Mouse (Mus musculus) lung, postnatal 36 days (tissue): ENCODE measurements around the gene Akap11.
A peak's percentile ranks its signal among the peaks of the same experiment; 100 is the strongest.
"Not testable (repeated sequence)": the region's sequence is repeated elsewhere in the genome, so short reads cannot be mapped to it uniquely, and the experiment has no call there.

ENCODE experiments used
- DNase-seq: peaks from one replicate; pipeline ENCODE4 v3.0.0; 2022; ENCODE audit warnings: mixed read lengths

The Akap11 gene

DNA sequence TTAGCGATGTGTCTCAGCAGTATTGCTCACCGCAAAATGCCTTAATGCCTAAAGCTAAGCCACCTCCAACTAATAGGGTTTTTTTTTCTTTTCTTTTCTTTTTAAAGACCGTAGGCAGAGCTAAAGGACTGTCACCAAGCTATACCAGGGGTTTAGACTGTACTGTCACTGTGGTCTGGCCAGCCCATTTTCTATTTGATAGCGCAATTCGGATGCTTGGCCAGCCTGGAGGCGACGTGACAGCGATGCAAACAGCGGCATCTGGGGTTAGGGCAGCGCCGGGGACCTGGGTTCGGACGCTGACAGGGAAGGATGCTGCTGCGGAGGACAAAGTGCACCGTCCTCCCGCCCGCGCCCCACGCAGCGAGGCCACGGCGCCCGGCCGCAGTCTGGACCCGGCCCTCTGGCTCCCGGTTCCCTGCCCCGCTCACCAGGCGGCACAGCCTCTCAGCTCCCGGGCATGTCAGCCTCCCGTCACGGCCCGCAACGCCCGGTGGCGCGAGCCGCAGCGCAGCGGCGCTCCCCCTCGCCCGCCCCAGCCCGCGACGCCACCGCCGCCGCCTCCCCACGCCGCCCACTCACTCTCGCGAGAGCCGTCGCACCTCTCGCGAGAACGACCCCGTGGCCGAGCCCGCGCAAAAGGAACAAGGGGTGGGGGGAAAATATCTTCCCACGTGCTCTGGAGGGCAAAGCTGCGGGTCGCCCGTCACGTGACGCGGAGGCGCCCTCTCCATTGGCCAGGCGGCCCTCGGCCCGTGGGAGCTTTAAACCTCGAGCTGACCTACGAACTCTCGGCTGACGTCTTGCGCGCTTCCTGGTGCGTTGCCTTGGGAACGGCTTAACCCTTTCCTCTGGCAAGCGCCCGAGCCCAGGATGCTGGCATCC is at the start of gene Akap11:
Gene Akap11 (minus strand): TSS at position 528 of the 885 bp plus-strand sequence.
- DNase-seq: peak; percentile 96

- DNase-seq: no peak
Measured at GRCm38 (mm10) chr14:78584222-78584621, 47.6 kb upstream of the Akap11 start.

DNA sequence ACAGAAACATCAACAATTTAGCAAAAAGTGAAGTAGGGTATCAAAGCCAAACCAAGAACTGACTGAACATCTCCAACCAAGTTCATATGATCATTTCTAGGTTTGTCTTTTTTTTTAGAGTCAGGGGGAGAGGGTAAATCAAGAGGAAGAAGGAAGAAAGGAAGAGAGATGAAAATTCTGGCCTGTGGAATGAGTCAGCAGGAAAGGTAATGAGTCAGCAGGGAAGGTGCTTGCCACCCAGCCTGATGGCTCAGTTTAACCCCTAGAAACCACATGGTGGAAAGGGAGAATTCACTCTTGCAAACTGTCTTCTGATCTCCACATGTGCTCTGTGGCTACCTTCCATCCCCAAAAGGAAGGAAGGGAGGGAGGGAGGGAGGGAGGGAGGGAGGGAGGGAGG is 46.6 kb upstream of the Akap11 start:
- DNase-seq: no peak

DNA sequence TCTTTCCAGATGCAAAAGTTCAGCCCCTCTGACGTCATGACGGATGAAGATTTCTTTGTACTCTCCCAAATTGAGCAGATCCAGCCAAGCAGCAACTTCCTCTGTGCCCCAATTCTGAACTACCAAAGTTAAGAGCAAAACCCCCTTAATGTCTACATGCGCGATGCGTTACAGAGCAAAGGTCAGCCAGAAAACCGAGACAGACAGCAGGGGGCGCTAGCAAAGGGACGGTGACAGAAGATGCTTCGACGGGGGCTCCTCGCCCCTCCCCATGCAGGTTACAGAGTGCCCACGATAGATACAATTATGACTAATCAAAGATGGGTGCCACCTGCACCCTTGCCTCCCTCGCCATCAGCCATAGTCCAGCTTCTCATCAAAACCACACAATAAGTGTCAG is 39.3 kb upstream of the Akap11 start:
- DNase-seq: peak; percentile 6

GRCm38 (mm10) chr14:78568410-78568809 is 31.8 kb upstream of the Akap11 start:
- DNase-seq: no peak

DNA sequence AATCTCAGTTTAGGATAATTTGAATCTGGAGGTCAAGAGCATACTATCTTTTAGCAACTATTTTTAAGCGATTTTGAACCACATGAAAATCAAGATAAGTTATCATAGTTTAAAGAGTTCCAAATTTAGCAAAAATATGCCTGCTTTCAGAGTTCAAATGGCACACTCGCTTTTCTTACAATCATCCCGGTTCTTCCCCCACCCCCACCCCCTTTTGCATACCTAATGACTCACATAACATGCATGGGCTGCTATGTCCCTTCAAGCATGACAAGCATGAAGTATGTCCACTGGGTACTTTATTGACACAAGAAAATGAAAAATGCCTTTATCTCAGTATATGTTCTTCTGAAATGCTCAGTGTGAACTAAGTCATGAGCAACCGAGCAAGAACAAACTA is 29.8 kb upstream of the Akap11 start:
- DNase-seq: no peak

DNA sequence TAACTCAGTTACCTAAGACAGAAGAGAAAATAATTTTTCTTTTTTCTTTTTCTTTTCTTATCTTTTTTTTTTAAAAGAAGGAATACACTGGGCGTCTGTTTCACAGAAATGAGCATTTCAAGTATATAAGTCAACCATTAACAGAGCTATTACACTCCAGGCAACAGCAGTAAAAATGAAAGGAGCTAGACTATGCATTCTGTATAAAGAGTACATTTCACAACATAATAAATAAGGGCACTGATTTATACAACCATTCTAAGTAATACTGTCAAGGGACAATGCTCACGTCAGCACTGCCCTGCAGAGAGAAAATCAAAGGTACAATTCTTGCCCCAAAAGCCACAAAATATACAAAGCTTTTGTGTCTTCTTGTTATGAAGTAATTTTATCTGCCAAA is 27.7 kb upstream of the Akap11 start:
- DNase-seq: no peak

GRCm38 (mm10) chr14:78563211-78563610 is 26.6 kb upstream of the Akap11 start:
- DNase-seq: no peak

GRCm38 (mm10) chr14:78562121-78562520 is 25.5 kb upstream of the Akap11 start:
- DNase-seq: no peak

- DNase-seq: no peak
Measured at GRCm38 (mm10) chr14:78559042-78559441, 22.4 kb upstream of the Akap11 start.

- not testable (repeated sequence) for DNase-seq
Measured at GRCm38 (mm10) chr14:78554830-78555229, 18.2 kb upstream of the Akap11 start.

- DNase-seq: no peak
Measured at GRCm38 (mm10) chr14:78553661-78554060, 17.1 kb upstream of the Akap11 start.

DNA sequence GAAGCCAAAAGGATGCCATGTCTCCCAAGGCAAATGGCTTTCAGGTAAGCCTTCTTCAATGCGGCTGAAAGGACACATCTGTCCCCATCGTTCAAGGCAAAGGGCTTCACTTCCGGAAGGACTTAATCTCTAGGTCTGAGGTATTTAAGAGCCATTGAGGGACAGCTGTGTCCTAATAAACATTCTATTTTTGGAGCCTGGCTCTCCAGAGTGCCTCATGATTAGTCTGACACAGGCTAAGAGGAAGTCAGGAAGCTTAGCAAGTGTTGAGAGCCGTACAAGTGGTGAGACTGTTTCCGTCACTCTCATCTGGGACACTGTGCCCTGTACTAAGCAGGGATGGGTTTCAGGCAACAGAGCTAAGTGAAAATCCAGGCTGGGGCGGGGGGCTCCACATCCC is 12.2 kb upstream of the Akap11 start:
- peak; percentile 66 for DNase-seq

- DNase-seq: peak; percentile 14
Measured at GRCm38 (mm10) chr14:78541319-78541718, 4.7 kb upstream of the Akap11 start.

DNA sequence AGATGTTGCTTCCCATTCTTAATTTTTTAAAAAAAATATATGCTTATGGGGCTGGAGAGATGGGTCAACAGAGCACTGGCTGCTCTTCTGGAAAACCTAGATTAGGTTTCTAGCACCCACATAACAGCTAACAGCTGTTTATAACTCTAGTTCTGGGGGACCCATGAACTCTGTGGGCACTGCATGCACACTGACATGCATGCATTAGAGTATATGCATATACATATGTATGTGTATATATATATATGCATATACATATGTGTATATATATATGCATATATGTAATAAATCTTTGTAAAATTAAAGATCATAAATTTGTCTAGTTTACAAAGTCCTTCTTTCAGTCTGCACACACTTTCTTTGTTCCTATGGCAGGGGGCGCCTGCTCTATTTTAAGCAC is 3.2 kb upstream of the Akap11 start:
- no peak for DNase-seq

DNA sequence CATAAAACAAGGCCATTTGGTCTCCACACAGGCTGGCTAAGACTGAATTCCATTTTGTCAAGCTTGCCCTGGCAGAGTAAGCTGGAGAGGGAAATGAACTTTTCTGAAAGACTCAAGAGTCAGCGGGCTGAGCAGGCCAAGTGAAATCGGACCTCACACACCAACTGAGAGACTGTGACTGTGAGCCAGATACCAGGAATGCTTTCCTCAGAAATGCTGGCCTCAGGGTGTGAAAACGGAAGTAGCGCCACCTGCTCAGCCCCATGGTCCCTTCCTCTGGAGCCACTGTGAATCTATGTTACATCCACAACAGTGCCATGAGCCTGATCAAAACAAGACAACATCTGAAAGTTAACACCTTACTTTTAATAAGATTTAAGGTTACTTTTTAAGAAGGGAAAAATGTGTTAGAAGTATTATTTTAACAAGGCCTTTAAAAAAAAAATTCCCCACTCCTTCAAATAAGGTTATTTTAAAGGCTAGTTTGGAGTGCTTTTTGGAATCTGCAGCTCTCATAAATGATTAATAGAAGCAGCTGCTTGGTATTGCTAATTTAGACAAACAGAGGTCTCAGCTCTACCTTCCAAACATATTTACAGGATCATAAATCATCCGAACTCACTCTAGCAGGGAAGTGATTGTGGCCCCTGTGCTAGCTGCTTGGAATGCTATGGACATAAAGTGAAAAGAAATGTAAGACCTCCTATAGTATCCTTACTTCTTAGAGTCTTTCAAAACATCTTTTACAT is 2.1 kb upstream of the Akap11 start:
- DNase-seq: peak; percentile 8

DNA sequence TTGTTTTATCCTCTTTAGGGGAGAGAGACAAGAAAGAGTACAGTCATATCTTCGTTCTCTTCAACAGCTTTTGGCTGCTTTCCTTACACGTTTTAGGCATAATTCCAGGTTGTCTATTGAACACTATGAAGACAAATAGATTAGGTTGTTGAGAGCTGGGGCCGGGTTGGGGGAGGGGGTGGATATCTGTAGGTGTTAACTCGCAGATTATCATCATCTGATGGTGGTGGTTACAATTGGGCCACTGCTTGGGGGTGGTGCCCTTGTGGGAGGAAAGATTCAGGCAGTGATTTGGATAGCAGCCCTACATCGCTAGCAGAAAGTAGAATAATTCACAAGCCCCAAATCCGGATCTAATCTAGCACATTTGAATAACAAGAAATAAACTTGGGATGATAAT is 943 bp upstream of the Akap11 start:
- DNase-seq: no peak

GRCm38 (mm10) chr14:78535366-78535765 is 1.2 kb downstream of the Akap11 start:
- DNase-seq: no peak

- no peak for DNase-seq
Measured at GRCm38 (mm10) chr14:78534651-78535050, 2.0 kb downstream of the Akap11 start.

DNA sequence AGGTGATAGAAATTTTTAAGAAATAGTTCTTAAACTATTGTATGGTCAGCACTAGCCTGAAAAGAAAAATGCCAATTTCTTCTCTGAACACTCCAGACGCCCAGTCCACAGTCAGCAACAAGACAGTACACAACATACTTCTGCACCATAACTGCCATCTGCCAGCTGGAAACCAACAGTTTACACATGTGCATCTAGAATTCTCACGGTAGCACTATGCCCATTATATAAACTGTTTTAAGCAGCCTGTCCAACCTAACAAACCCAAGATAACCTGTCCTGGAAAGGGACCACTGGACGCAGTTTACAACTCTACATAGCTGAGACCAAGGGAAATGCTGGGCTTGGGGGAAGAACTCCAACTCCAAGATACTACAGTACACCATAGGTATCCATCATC is 2.9 kb downstream of the Akap11 start:
- DNase-seq: no peak

GRCm38 (mm10) chr14:78532345-78532744 is 4.3 kb downstream of the Akap11 start:
- peak; percentile 64 for DNase-seq

DNA sequence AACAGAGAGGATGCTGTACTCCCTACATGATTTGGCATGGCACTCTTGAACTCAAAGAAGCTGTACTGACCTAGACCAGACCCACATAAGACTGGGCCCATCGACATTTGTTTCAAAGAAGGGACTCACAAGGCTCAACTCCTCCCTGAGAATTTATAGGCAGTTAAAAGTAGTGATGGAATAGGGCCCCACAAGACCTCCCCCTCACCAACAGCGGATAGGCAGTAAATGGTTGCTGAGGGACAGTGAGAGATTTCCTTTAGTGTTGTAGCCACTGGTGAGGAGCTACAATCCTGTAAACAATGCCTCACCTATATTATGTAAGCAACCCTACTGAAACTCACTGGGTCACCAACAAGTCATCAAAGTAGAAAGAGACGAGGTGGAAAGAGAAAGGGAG is 6.4 kb downstream of the Akap11 start:
- DNase-seq: no peak

DNA sequence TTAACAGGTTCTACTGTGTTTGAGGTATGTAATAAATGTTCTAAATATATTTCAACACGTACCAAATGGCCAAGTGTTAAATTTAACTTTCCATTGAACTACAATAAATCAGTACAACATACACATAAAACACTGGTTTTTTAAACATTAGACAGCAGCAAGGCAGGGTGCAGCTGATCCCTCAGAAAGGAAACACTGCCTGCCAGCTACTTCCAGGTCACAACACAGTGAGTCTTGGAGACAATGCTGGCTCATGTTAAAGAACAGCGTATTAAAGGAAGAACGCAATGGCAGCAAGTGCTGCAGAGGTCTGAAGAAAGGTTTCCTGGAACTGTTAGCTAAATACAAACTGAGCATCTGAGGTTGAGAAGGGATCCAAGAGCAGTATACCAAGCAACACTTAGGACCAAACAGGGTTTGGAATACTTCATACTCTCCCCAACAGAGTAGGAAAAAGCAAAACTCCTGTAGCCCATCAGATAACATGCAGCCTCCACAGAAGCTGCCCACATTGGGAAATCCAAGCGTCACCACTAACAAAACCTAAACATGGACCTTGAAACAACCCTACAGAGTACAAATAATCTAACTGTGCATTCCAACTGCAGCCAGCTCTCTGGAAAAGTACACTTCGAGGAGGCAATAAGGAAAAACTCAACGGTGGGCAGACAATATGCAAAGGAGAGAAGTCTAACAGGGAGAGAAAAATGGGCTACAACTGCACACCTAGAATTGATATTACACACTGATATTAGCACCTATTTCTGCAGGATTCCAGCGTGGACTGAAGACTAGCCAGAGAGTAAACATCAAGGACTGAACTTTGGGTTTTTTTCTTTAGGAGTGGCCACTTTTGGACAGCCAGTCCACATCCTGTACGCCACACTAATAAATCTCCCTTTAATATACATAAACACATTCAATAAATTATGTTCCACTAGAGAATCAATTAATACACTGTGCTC is 7.9 kb downstream of the Akap11 start:
- peak; percentile 43 for DNase-seq
